Mouse (Mus musculus): ENCODE results near the gene Wdr46. TPM values are rescaled to one million over a fixed set of nuclear protein-coding genes. Genes with fewer than 3 reads are reported as not detected.

The Wdr46 gene
- polyA plus RNA-seq, 1 experiment from 2014 or later: 20.1 TPM

Other genes with a start within 250 kb of the Wdr46 start
- gene March2, start 222.0 kb upstream of the Wdr46 start, polyA plus RNA-seq (2015; fragmentation: Nextera tagmentation; extraction: Ambion mirVana): 61.7 and 64.9 TPM in 2 replicates
- 207 and 216 TPM in 2 replicates for gene Rab11b, start 180.1 kb upstream of the Wdr46 start, polyA plus RNA-seq (2015; fragmentation: Nextera tagmentation; extraction: Ambion mirVana)
- gene Angptl4, start 158.8 kb upstream of the Wdr46 start, polyA plus RNA-seq (2015; fragmentation: Nextera tagmentation; extraction: Ambion mirVana): 51.4 and 58.9 TPM in 2 replicates
- 57.5 and 70.4 TPM in 2 replicates for gene Kank3, start 130.1 kb upstream of the Wdr46 start, polyA plus RNA-seq (2015; fragmentation: Nextera tagmentation; extraction: Ambion mirVana)
- 1,262 and 1,465 TPM in 2 replicates for gene Rps28, start 116.1 kb upstream of the Wdr46 start, polyA plus RNA-seq (2015; fragmentation: Nextera tagmentation; extraction: Ambion mirVana)
- gene Ndufa7, start 116.1 kb upstream of the Wdr46 start, polyA plus RNA-seq (2015; fragmentation: Nextera tagmentation; extraction: Ambion mirVana): 574 and 620 TPM in 2 replicates
- 101 and 109 TPM in 2 replicates for gene Cd320, start 97.6 kb upstream of the Wdr46 start, polyA plus RNA-seq (2015; fragmentation: Nextera tagmentation; extraction: Ambion mirVana)
- gene Gm7029, start 66.8 kb upstream of the Wdr46 start, polyA plus RNA-seq (2015; fragmentation: Nextera tagmentation; extraction: Ambion mirVana): not detected in 2 replicates
- 3.4 TPM in 2 replicates for gene Kifc1, start 50.0 kb upstream of the Wdr46 start, polyA plus RNA-seq (2015; fragmentation: Nextera tagmentation; extraction: Ambion mirVana)
- 0.29 TPM in 1 of 2 replicates, not detected in the other for gene Platr17, start 35.5 kb upstream of the Wdr46 start, polyA plus RNA-seq (2015; fragmentation: Nextera tagmentation; extraction: Ambion mirVana)
- gene Daxx, start 31.2 kb upstream of the Wdr46 start, polyA plus RNA-seq (2015; fragmentation: Nextera tagmentation; extraction: Ambion mirVana): 33.4 and 39.5 TPM in 2 replicates
- 50.6 and 53.2 TPM in 2 replicates for gene Tapbp, start 24.8 kb upstream of the Wdr46 start, polyA plus RNA-seq (2015; fragmentation: Nextera tagmentation; extraction: Ambion mirVana)
- gene Zbtb22, start 24.8 kb upstream of the Wdr46 start, polyA plus RNA-seq (2015; fragmentation: Nextera tagmentation; extraction: Ambion mirVana): 19.8 TPM in 2 replicates
- gene Rgl2, start 11.1 kb upstream of the Wdr46 start, polyA plus RNA-seq (2015; fragmentation: Nextera tagmentation; extraction: Ambion mirVana): 22.2 TPM in 2 replicates
- 147 and 150 TPM in 2 replicates for gene Pfdn6, start 317 bp upstream of the Wdr46 start, polyA plus RNA-seq (2015; fragmentation: Nextera tagmentation; extraction: Ambion mirVana)
- 6.7 and 8.1 TPM in 2 replicates for gene B3galt4, start 10.8 kb downstream of the Wdr46 start, polyA plus RNA-seq (2015; fragmentation: Nextera tagmentation; extraction: Ambion mirVana)
- gene Vps52, start 15.2 kb downstream of the Wdr46 start, polyA plus RNA-seq (2015; fragmentation: Nextera tagmentation; extraction: Ambion mirVana): 37.7 and 40.7 TPM in 2 replicates
- gene Rps18, start 15.3 kb downstream of the Wdr46 start, polyA plus RNA-seq (2015; fragmentation: Nextera tagmentation; extraction: Ambion mirVana): 2,059 and 2,304 TPM in 2 replicates
- gene H2-K1, start 59.7 kb downstream of the Wdr46 start, polyA plus RNA-seq (2015; fragmentation: Nextera tagmentation; extraction: Ambion mirVana): 76.0 and 82.2 TPM in 2 replicates
- gene Ring1, start 84.0 kb downstream of the Wdr46 start, polyA plus RNA-seq (2015; fragmentation: Nextera tagmentation; extraction: Ambion mirVana): 17.9 and 23.3 TPM in 2 replicates
- 64.9 and 65.7 TPM in 2 replicates for gene H2-Ke6, start 87.4 kb downstream of the Wdr46 start, polyA plus RNA-seq (2015; fragmentation: Nextera tagmentation; extraction: Ambion mirVana)
- 149 and 165 TPM in 2 replicates for gene Slc39a7, start 91.0 kb downstream of the Wdr46 start, polyA plus RNA-seq (2015; fragmentation: Nextera tagmentation; extraction: Ambion mirVana)
- 42.3 and 46.1 TPM in 2 replicates for gene Rxrb, start 91.2 kb downstream of the Wdr46 start, polyA plus RNA-seq (2015; fragmentation: Nextera tagmentation; extraction: Ambion mirVana)
- gene Col11a2, start 98.8 kb downstream of the Wdr46 start, polyA plus RNA-seq (2015; fragmentation: Nextera tagmentation; extraction: Ambion mirVana): 1.4 and 1.6 TPM in 2 replicates
- 0.83 and 0.95 TPM in 2 replicates for gene H2-Oa, start 151.7 kb downstream of the Wdr46 start, polyA plus RNA-seq (2015; fragmentation: Nextera tagmentation; extraction: Ambion mirVana)
- 18.6 and 20.6 TPM in 2 replicates for gene H2-DMa, start 178.9 kb downstream of the Wdr46 start, polyA plus RNA-seq (2015; fragmentation: Nextera tagmentation; extraction: Ambion mirVana)
- 90.2 and 100 TPM in 2 replicates for gene Brd2, start 182.0 kb downstream of the Wdr46 start, polyA plus RNA-seq (2015; fragmentation: Nextera tagmentation; extraction: Ambion mirVana)
- gene H2-DMb2, start 202.6 kb downstream of the Wdr46 start, polyA plus RNA-seq (2015; fragmentation: Nextera tagmentation; extraction: Ambion mirVana): 15.3 and 19.4 TPM in 2 replicates
- 12.9 and 13.5 TPM in 2 replicates for gene H2-DMb1, start 212.4 kb downstream of the Wdr46 start, polyA plus RNA-seq (2015; fragmentation: Nextera tagmentation; extraction: Ambion mirVana)
- gene Tap1, start 246.9 kb downstream of the Wdr46 start, polyA plus RNA-seq (2015; fragmentation: Nextera tagmentation; extraction: Ambion mirVana): 8.5 and 8.8 TPM in 2 replicates
- gene Psmb9, start 247.1 kb downstream of the Wdr46 start, polyA plus RNA-seq (2015; fragmentation: Nextera tagmentation; extraction: Ambion mirVana): 5.9 TPM in 2 replicates